Mouse (Mus musculus): ENCODE measurements at regions not wholly inside any gene's neighbourhood (a gene's known extent, or its start where the extent isn't known, plus 50 kb on each side); places are given as distances from the start of the nearest gene placed in this dataset.

GRCm38 (mm10) chr3:81482742-81483141 lies 446.5 kb downstream of the Pdgfc start:
- DNase-seq (ENCODE audit: low spot score): no peak

GRCm38 (mm10) chr3:81483363-81483762 lies 447.1 kb downstream of the Pdgfc start:
- no peak for DNase-seq (ENCODE audit: low spot score)

GRCm38 (mm10) chr3:81505316-81505715 lies 427.1 kb upstream of the Ctso start:
- DNase-seq (ENCODE audit: low spot score): no peak

- DNase-seq (ENCODE audit: low spot score): no peak
Measured at GRCm38 (mm10) chr3:81508611-81509010, 423.8 kb upstream of the Ctso start.

GRCm38 (mm10) chr3:81521804-81522203 lies 410.6 kb upstream of the Ctso start:
- no peak for DNase-seq (ENCODE audit: low spot score)

- no peak for DNase-seq (ENCODE audit: low spot score)
Measured at GRCm38 (mm10) chr3:81530872-81531271, 401.5 kb upstream of the Ctso start.

- no peak for DNase-seq (ENCODE audit: low spot score)
Measured at GRCm38 (mm10) chr3:81535448-81536205, 396.8 kb upstream of the Ctso start.

GRCm38 (mm10) chr3:81554773-81555172 lies 377.6 kb upstream of the Ctso start:
- no peak for DNase-seq (ENCODE audit: low spot score)

- DNase-seq (ENCODE audit: low spot score): no peak
Measured at GRCm38 (mm10) chr3:81562610-81563258, 369.7 kb upstream of the Ctso start.

- DNase-seq (ENCODE audit: low spot score): no peak
Measured at GRCm38 (mm10) chr3:81563858-81564756, 368.3 kb upstream of the Ctso start.

GRCm38 (mm10) chr3:81564757-81565063 lies 367.7 kb upstream of the Ctso start:
- no peak for DNase-seq (ENCODE audit: low spot score)

GRCm38 (mm10) chr3:81583387-81584027 lies 348.9 kb upstream of the Ctso start:
- no peak for DNase-seq (ENCODE audit: low spot score)

- DNase-seq (ENCODE audit: low spot score): no peak
Measured at GRCm38 (mm10) chr3:81589109-81589508, 343.3 kb upstream of the Ctso start.

GRCm38 (mm10) chr3:81629157-81629556 lies 303.2 kb upstream of the Ctso start:
- no peak for DNase-seq (ENCODE audit: low spot score)

GRCm38 (mm10) chr3:81658490-81658889 lies 273.9 kb upstream of the Ctso start:
- DNase-seq (ENCODE audit: low spot score): no peak

- DNase-seq (ENCODE audit: low spot score): no peak
Measured at GRCm38 (mm10) chr3:81661620-81662019, 270.8 kb upstream of the Ctso start.

- DNase-seq (ENCODE audit: low spot score): no peak
Measured at GRCm38 (mm10) chr3:81666262-81666661, 266.1 kb upstream of the Ctso start.

- no peak for DNase-seq (ENCODE audit: low spot score)
Measured at GRCm38 (mm10) chr3:81676570-81676969, 255.8 kb upstream of the Ctso start.

- no peak for DNase-seq (ENCODE audit: low spot score)
Measured at GRCm38 (mm10) chr3:81701974-81702697, 230.3 kb upstream of the Ctso start.

- no peak for DNase-seq (ENCODE audit: low spot score)
Measured at GRCm38 (mm10) chr3:81718911-81719310, 213.5 kb upstream of the Ctso start.

- no peak for DNase-seq (ENCODE audit: low spot score)
Measured at GRCm38 (mm10) chr3:81735463-81735862, 196.9 kb upstream of the Ctso start.

- no peak for DNase-seq (ENCODE audit: low spot score)
Measured at GRCm38 (mm10) chr3:81736838-81737237, 195.6 kb upstream of the Ctso start.
